Mouse (Mus musculus): ENCODE measurements around the gene Tgm2.

Gene Tgm2

GRCm38 (mm10) chr2:158139628-158140027, 6.6 kb downstream of the Tgm2 start:
- no peak for DNase-seq

DNA sequence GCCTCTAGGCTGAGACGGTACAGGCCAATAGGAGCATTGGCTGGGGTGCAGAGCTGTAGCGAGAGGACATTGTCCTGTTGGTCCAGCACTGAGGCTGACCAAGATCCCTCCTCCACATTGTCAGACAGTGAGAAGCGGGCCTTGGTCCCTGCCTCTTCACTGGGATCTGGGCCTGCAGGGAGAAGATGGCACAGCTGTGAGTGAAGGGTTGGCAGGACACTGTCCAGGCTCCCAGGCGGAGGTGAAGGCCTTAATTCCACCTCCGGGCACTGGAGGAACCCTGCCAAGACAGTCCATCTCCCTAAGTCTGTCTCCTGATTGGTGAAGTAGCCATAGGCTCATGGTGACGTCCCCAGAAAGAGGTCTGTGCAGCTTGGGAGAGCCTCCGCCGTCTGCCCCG, 7.5 kb downstream of the Tgm2 start:
- DNase-seq = no peak

- no peak for DNase-seq
Measured at GRCm38 (mm10) chr2:158137771-158138170, 8.5 kb downstream of the Tgm2 start.

- no peak for DNase-seq
Measured at GRCm38 (mm10) chr2:158136205-158136604, 10.0 kb downstream of the Tgm2 start.

DNA sequence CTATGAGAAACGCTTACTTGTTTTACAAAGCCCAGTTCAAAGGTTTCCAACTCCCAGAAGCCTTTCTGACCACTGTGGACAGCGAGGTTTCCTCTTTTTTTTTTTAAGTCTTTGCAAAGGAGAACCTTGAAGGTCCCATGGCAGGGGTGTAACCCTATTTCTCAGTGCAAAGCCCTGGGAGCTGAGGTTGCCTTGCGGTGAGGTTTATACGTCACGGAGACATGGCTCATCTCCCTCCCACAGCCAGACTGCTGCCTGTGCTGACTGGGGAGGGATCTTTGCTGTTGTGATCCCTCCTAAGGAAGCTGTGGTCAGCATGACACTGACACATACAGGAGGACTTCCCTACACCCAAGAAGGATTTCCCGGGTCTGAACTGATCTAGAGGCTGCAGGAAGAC, 13.2 kb downstream of the Tgm2 start:
- peak; percentile 11 for DNase-seq

DNA sequence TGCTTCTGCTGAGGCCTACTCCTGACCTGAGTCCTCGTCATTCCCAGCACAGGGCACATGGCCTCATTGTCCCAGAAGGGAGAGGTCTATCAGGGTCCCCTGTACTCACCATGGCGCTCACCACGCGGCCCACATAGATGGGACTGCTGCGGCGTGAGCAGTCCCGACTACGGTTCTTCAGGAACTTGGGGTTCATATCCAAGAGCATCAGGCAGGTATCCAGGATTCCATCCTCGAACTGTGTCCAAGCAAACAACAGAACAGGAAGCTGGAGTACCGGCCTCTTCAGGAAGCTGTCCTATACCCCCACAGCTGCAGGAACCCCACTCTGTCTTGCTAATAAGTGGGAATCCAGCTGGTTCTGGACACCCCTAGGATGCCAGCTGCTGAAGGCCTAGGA, 13.9 kb downstream of the Tgm2 start:
- no peak for DNase-seq

GRCm38 (mm10) chr2:158131197-158131835, 14.9 kb downstream of the Tgm2 start:
- no peak for DNase-seq

GRCm38 (mm10) chr2:158130391-158130986, 15.7 kb downstream of the Tgm2 start:
- no peak for DNase-seq

DNA sequence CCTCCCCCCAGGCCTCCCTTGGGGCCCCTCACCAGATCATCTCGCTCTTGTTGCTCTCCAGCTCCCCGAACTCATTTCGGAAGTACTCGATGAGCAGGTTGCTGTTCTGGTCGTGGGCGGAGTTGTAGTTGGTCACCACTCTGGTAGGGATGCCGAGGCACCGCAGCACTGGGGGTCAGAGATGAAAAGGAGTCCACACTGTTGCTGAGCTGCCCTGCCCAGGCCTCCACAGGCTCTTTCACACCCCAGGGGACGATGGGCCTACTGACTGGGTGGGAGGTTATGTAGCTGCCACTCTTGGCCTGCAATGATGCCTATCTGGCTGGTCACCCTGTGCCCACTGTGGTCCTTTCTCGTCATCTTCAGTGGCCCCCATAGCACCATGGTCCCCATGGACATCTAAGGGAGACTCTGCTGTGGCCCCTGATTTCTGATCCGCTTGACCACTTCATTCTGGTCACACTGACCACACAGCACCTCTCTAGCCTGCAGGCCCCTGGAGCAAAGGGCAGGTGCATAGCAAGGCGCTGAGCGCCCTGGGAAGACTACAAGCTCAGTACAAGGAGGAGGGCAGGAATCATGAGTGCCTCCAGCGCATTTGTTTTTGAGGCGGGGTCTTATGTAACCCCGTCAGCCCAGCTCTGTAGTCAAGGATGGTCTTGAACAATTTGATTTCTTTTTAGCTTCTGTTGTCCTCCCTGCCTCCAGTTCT, 16.8 kb downstream of the Tgm2 start:
- no peak for DNase-seq

DNA sequence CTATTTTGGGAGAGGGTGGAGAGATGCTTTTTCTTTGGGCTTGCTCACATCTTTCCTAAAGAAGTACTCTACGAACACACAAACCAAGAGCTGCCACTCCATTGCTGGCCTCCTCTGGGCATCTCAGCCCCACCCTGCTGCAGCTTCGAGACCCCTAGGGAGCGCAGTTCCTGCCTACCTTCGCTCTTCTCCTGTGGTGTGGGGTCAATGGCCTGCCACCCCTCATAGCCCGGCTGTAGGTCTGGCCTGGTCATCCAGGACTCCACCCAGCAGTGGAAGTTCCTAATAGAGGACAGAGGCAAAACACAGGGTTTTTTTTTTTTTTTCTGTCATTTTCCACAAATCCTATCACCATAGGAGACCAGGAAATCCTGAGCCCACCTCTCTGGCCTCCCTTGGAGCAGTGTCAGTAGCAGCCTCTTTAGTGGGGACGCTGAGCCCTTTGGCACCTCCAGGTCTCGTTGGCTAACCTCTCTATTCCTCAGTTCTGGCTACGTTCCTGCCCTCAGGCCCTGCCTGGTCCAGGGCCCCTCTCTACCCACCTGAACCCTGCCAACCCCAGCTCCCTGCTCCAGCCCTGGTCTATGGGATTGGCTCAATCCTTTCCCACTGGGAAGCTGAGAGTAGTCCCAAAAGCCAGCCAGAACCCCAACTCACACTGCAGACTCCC, 17.6 kb downstream of the Tgm2 start:
- DNase-seq = no peak

DNA sequence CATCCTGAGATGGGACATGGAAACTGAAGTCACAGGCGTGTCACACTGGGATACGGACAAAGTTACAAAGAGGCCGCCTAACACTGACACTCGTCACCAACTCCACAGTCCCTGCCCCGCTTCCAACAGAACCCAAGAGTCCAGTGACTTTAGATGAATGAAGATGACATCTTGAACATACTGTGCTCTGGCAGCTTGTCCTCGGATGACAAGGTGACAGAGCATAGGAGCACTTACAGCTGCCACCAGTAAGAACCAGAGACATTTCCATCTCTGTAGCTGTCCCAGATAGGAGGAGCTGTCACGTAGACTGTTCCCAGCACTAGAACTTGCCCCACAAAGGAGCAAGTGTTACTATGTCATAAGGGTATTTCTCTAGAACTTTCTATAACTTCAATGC, 18.4 kb downstream of the Tgm2 start:
- no peak for DNase-seq

GRCm38 (mm10) chr2:158127245-158127644, 19.0 kb downstream of the Tgm2 start:
- no peak for DNase-seq

GRCm38 (mm10) chr2:158122814-158123213, 23.4 kb downstream of the Tgm2 start:
- DNase-seq = no peak

DNA sequence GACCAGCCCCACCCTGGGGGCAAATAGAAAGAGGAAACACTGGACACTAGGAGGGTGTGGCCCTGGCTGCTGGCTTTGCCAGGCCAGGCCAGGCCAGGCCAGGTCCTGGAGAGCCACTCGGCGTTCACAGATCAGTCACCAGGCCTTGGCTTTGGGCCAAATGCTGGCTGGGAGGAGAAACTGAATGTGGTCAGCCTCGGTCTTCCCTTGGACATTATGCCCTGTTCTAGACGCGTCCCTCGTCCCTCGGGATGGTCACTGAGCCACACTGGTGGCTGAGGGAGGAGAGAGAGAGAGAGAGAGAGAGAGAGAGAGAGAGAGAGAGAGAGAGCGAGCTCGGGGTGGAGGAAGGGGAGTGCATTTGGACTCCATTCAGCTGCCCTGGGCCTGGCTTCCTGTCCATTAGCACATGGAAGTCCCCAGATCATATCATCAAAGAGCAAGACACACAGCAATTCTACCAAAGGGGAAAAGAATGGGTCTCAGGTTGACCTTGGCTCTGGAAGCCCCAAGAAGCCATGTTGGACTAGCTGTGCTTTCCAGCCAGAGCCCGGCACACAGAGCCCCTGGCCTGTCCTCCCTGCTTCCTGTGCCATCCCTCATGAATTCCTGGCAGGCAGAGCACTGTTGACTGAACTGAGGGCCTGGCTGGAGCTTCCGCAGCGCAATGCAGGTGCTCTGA, 24.4 kb downstream of the Tgm2 start:
- no peak for DNase-seq

GRCm38 (mm10) chr2:158120868-158121267, 25.4 kb downstream of the Tgm2 start:
- no peak for DNase-seq

DNA sequence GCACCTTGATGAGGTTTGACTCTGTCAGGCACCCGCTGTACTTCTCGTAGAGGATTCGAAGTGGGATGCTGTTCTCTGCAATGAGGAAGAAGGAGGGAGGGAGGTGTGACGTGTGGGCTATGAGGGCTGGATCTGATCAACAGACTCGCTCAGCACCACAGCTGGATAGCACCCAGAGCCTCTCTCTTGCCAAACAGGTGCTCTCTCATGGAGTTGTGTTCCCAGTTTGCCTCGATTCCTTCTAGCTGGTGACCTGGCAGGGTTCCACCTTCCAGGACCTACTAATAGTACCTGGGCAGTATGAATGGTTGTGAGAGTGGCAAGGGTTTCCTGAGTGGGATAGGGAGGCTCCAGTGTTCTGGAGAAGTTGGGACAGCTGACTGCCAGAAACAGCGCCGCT, 26.0 kb downstream of the Tgm2 start:
- no peak for DNase-seq

DNA sequence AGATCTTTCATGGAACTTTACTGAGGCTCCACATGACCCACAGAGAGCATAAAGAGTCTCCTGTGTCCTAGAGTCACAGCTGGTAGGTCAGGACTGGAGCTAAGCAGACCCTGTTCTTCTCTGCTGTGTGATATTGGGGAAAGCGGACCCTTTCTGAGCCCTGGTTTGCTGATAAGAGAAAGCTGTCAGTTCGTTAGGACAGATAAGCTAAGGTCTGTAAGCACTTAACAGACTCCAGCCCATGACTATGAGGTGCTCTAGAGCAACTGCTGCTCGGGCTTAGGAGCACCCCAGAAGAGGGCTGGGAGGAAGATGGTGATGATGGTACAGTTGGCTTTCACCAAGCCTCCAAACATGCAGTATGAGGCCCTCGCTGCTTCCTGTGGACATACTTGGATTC, 27.1 kb downstream of the Tgm2 start:
- no peak for DNase-seq

- no peak for DNase-seq
Measured at GRCm38 (mm10) chr2:158116653-158117052, 29.6 kb downstream of the Tgm2 start.

DNA sequence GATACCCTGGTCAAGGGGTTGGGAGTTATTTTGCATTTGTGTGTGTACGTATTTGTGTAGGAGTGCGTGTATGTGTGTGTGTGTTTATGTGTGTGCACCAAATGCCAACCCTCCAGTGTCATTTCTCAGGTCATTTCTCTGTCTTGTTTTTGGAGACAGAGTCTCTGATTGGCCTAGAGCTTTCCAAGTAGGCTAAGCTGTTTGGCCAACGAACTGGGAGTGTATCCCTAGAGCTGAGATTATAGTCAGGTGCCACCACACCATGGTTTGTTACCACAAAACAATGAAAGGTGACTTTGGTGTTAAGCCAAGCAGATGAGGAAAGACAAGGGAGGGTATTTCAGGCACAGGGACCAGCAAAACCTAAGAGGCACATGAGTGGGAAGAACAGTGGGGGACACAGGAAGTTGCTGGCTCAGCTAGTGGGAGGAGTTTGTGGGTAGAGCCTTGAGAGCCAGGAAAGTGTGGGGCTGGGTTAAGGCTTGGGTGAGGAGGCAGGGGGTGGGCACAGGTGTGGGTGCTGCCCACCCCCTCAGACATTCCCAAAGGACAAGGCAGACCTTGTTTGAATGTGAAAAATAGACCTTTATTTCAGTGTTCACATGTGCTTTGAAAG, 30.3 kb downstream of the Tgm2 start:
- peak; percentile 30 for DNase-seq

GRCm38 (mm10) chr2:158114931-158115330, 31.3 kb downstream of the Tgm2 start:
- peak; percentile 24 for DNase-seq

DNA sequence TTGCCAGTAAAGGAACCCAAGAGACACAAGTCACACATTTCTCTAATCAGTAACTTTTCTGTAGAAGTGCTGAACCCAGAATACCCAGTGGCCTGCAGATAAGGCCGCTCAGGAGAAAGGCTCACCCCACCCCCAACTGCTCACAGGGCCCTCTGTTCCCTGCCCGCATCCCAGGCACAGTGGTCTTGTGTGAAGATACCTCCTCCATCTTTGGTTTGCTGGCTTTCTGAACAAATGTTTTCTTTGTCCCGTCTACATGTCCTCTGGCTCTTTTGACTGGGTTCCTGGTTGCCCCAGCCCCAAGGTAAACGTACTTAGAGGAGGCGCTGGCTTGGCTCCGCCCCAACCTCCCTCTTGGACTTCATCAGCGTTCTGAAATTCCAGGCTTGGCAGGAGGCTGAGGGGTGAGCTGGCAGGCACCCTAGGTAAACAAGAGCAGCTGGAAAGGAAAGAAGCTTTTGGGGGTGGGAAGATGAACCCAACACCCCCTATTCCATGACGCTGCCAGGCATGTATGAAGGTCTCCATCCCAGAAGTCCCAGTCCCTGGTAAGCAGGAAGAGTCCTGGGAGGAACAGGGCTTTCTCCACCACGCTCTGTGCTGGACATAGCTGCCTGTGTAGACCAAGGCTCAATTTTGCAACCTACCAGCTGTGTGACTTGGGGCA, 32.5 kb downstream of the Tgm2 start:
- DNase-seq = no peak

GRCm38 (mm10) chr2:158109516-158109915, 36.7 kb downstream of the Tgm2 start:
- DNase-seq = no peak
